Comparison of ENCODE assay signal across 8 mouse cellular contexts in genomic region chr12:28431832-28432728, GRCm38 (mm10).
DNase-seq lines count a peak whose midpoint lies in the region; ATAC-seq and TF ChIP-seq lines count a peak whose summit lies in the region.

No protein-coding gene starts in this region.

- H3K9ac ChIP-seq in forebrain, embryonic 14.5 days (ENCODE audit: low read length), result peak overlapping the region; percentile 67

- ATAC-seq in cerebellum, adult (ENCODE audit: insufficient number of reproducible peaks, low FRiP score, low TSS enrichment), result 0 out of 2 replicates have a peak, but pooled peaks have one; percentile 38
- peak; percentile 93 for ATAC-seq in forebrain, embryonic 14.5 days

- H3K27ac ChIP-seq in forebrain, embryonic 14.5 days (ENCODE audit: low read depth, low read length), result peak overlapping the region; percentile 94
- H3K27ac ChIP-seq in layer of hippocampus, adult 2 months, result peak overlapping the region; percentile 12; the same call in 1 of the 2 replicates

- peak; percentile 84 for TF ChIP-seq CTCF in layer of hippocampus, adult 2 months (conservative IDR thresholded peaks at IDR 0.05)

- WGBS in forebrain, embryonic 14.5 days, result 3% methylated on average over 19 of the region's 19 CpGs

- H3K4me3 ChIP-seq in forebrain, embryonic 14.5 days (ENCODE audit: low read depth, low read length), result peak overlapping the region; percentile 33
- H3K4me3 ChIP-seq in layer of hippocampus, adult 2 months, result peak overlapping the region; percentile 39

- H3K4me2 ChIP-seq in forebrain, embryonic 14.5 days (ENCODE audit: low read length), result peak overlapping the region; percentile 59

- no peaks in the 10 kb centered on the region for H3K4me1 ChIP-seq in forebrain, embryonic 14.5 days (ENCODE audit: control insufficient read depth, insufficient read depth, low read length)

- H3K9me3 ChIP-seq in forebrain, embryonic 14.5 days (replicated peaks; ENCODE audit: control insufficient read depth, low read length), result no peaks in the 10 kb centered on the region

- H3K27me3 ChIP-seq in forebrain, embryonic 14.5 days (replicated peaks; ENCODE audit: control insufficient read depth, insufficient read depth, low read length), result no peaks in the 10 kb centered on the region

- DNase-seq in Muller cell, postnatal 12 days (ENCODE audit: inconsistent ontology term), result peak; percentile 77
- DNase-seq in forebrain, embryonic 14.5 days (ENCODE audit: low spot score), result peak; percentile 95
- peak; percentile 80 for DNase-seq in heart, postnatal 4 days
- peak; percentile 58 to 75 for DNase-seq in layer of hippocampus, adult 2 months (ENCODE audit: low spot score in 2 of 2)
- DNase-seq in lung, postnatal 10 days, result peak; percentile 76
- peak; percentile 79 to 84 for DNase-seq in right cerebral cortex, postnatal 10 days (ENCODE audit: low spot score in 2 of 2)
- DNase-seq in spleen, postnatal 14 days (ENCODE audit: low spot score in 2 of 2), result no peak

- H3K36me3 ChIP-seq in forebrain, embryonic 14.5 days (ENCODE audit: control insufficient read depth, insufficient read depth, low read length), result no peaks in the 10 kb centered on the region

Comparison
In these comparisons a context has a peak if more than half of its experiments do, and no peak if none do; other contexts are left out.
1. DNase-seq: peak in Muller cell, postnatal 12 days (single experiment), forebrain, embryonic 14.5 days (single experiment), heart, postnatal 4 days (single experiment), layer of hippocampus, adult 2 months (2 of 2), lung, postnatal 10 days (single experiment) and right cerebral cortex, postnatal 10 days (2 of 2); none in spleen, postnatal 14 days (0 of 2).